Mouse (Mus musculus): ENCODE results near the gene Gm20388. TPM values are rescaled to one million over a fixed set of nuclear protein-coding genes. Genes with fewer than 3 reads are reported as not detected.

Gene Gm20388
- polyA plus RNA-seq, 1 experiment from 2014 or later, result 47.1 TPM

- no peak overlapping the region for H3K4me3 ChIP-seq (ENCODE audit: inconsistent target)
- H3K79me2 ChIP-seq (ENCODE audit: inconsistent target), result no peaks in the 10 kb centered on the region
- no peaks in the 10 kb centered on the region for H3K36me3 ChIP-seq (ENCODE audit: inconsistent target)
- 14% methylated on average over 13 of the region's 14 CpGs for WGBS (ENCODE audit: missing documents)
- H3K27ac ChIP-seq, result no peak overlapping the region
Measured at GRCm38 (mm10) chr8:120847735-120848134, 937.1 kb downstream of the Gm20388 start.

DNA sequence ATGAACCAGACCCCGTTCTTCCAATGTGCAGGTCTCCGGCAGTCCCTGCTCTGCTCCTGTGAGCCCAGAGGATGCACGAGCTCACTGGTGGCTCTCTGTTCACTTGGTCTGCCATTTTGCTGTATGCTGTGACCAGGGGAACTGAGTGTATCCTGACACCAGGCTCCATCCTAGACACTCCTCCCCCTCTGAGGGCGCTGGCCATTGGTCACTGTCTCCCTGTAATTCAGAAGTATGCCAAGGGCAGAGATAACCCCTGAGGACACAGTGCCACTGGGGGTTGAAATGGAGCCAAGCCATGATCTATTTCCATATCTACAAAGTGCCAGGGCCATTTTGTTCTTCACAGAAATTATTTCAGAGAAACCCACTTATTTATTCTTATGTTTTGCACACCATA, 937.8 kb downstream of the Gm20388 start:
- 87% methylated on average over 4 of the region's 4 CpGs for whole genome bisulfite sequencing (ENCODE audit: missing documents)
- Histone ChIP-seq H3K4me3 (ENCODE audit: inconsistent target) (no peak overlapping the region), H3K36me3 (ENCODE audit: inconsistent target) (no peaks in the 10 kb centered on the region), H3K27ac (no peak overlapping the region), H3K79me2 (ENCODE audit: inconsistent target) (no peaks in the 10 kb centered on the region)

DNA sequence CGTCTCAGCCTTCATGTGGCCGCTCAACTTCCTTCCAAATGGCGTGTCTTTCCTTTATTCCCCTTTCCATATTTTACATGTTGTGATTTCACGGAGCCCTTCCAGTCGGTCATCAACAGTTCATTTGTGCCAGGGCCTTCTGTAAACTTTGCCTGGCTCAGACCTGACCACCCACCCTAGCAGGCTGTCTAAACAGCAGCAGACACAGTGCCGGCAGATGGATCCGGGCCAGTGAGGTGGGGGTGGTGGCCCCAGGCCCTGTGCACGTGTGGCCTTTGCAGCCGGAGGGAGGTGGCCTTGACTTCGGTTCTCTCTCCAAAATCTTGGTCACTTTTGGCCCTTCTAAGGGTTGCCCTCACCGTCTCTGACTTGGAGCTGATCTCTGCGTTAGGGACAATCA, 940.8 kb downstream of the Gm20388 start:
- WGBS (ENCODE audit: missing documents), result 89% methylated on average over 12 of the region's 12 CpGs

DNA sequence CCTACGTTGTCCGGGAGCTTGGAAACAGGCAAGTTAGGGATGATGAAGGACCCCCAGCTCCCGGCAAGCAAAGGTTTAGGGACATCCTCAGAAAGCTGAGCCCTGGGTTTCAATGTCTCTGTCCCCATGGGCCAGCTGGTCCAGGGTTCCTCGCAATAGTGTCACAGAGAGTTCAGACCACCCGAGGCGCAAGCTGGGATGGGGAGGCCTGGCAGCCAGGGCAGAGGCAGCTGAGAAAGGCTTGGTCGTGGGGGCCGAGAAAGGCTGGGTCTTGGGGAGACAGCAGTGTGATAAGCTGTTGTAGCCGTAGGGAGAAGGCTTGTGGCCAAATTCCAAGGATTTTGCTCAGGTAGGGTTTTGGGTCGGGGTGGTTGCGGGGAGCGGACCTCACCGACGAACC, 949.2 kb downstream of the Gm20388 start:
- no peak overlapping the region for H3K27ac ChIP-seq
- 95% methylated on average over 14 of the region's 14 CpGs for WGBS (ENCODE audit: missing documents)
- no peaks in the 10 kb centered on the region for H3K36me3 ChIP-seq (ENCODE audit: inconsistent target)
- no peak overlapping the region for H3K4me3 ChIP-seq (ENCODE audit: inconsistent target)
- H3K79me2 ChIP-seq (ENCODE audit: inconsistent target), result no peaks in the 10 kb centered on the region

More for the DNA sequence above, 940.8 kb downstream of the Gm20388 start:
- H3K4me3 ChIP-seq (ENCODE audit: inconsistent target), result no peak overlapping the region
- H3K27ac ChIP-seq, result no peak overlapping the region
- no peaks in the 10 kb centered on the region for H3K79me2 ChIP-seq (ENCODE audit: inconsistent target)
- no peaks in the 10 kb centered on the region for H3K36me3 ChIP-seq (ENCODE audit: inconsistent target)

- 79% methylated on average over 24 of the region's 24 CpGs for WGBS (ENCODE audit: missing documents)
- H3K79me2 ChIP-seq (ENCODE audit: inconsistent target), result no peaks in the 10 kb centered on the region
- H3K36me3 ChIP-seq (ENCODE audit: inconsistent target), result no peaks in the 10 kb centered on the region
- no peak overlapping the region for H3K27ac ChIP-seq
- no peak overlapping the region for H3K4me3 ChIP-seq (ENCODE audit: inconsistent target)
Measured at GRCm38 (mm10) chr8:120860423-120861126, 949.9 kb downstream of the Gm20388 start.

DNA sequence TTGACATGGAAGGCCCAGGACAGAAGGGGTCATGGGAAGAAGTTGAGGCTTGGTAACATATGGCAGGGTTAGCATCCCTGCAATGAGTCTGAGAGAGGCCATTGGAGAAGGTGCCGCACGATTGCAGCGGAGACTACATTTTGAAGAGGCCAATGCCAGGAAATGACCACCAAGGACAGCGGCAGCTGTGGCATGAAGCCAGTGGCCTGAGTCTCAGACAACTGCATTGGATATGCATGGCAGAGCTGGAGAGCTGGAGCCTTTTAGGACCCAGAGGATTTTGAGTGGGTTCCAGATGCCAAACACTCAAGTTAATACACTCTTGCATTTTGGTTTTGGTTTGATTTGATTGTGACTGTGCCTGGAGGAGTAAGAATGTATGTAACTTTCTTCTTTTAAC, 953.0 kb downstream of the Gm20388 start:
- H3K36me3 ChIP-seq (ENCODE audit: inconsistent target), result no peaks in the 10 kb centered on the region
- H3K27ac ChIP-seq, result no peak overlapping the region
- 90% methylated on average over 4 of the region's 4 CpGs for WGBS (ENCODE audit: missing documents)
- no peak overlapping the region for H3K4me3 ChIP-seq (ENCODE audit: inconsistent target)
- no peaks in the 10 kb centered on the region for H3K79me2 ChIP-seq (ENCODE audit: inconsistent target)

DNA sequence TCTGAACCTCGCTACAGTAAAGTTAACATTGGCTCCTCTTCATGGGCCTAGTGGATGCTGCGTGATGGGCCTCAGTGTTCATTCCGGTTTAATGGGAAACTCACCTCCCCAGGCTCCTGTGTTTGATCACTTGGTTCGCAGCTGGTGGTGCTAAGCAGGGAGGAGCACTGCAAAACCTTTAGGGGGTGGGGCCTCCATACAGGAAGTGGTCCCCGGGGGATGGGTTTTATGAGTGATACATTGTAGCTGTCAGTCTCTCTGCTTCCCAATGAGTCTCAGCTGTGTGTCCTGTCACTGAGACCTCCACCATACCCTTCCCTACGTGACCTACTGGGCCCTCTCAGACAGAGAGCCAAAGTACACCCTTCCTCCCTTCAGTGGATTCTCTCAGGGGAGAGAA, 956.7 kb downstream of the Gm20388 start:
- H3K4me3 ChIP-seq (ENCODE audit: inconsistent target), result no peak overlapping the region
- H3K27ac ChIP-seq, result no peak overlapping the region
- 60% methylated on average over 6 of the region's 6 CpGs for WGBS (ENCODE audit: missing documents)
- no peaks in the 10 kb centered on the region for H3K36me3 ChIP-seq (ENCODE audit: inconsistent target)
- H3K79me2 ChIP-seq (ENCODE audit: inconsistent target), result no peaks in the 10 kb centered on the region

DNA sequence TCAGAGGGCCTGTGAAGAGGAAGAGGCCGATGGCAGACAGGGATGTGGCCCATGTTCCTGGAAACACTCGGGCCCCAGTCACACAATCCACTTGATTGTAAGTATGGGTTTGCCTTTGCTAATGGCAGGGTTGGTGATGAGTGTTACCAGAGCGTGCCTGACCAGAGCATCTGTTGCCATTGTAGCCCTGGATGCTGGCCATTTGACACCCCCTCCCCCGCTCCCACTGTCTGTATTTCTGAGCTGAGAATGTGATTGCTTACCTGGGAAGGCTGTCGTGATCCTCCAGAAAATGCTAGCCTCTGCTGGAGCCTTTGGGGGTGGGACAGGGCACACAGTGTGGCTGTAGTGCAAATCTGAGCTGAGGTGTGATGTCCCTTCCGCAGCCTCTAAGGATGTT, 962.0 kb downstream of the Gm20388 start:
- 90% methylated on average over 6 of the region's 6 CpGs for WGBS (ENCODE audit: missing documents)
- H3K79me2 ChIP-seq (ENCODE audit: inconsistent target), result no peaks in the 10 kb centered on the region
- H3K27ac ChIP-seq, result no peak overlapping the region
- no peaks in the 10 kb centered on the region for H3K36me3 ChIP-seq (ENCODE audit: inconsistent target)
- H3K4me3 ChIP-seq (ENCODE audit: inconsistent target), result no peak overlapping the region

- H3K36me3 ChIP-seq (ENCODE audit: inconsistent target), result no peaks in the 10 kb centered on the region
- WGBS (ENCODE audit: missing documents), result 82% methylated on average over 24 of the region's 24 CpGs
- H3K27ac ChIP-seq, result no peak overlapping the region
- no peak overlapping the region for H3K4me3 ChIP-seq (ENCODE audit: inconsistent target)
- no peaks in the 10 kb centered on the region for H3K79me2 ChIP-seq (ENCODE audit: inconsistent target)
Measured at GRCm38 (mm10) chr8:120876010-120876918, 965.6 kb downstream of the Gm20388 start.

GRCm38 (mm10) chr8:120877005-120877404, 966.4 kb downstream of the Gm20388 start:
- H3K36me3 ChIP-seq (ENCODE audit: inconsistent target), result no peaks in the 10 kb centered on the region
- WGBS (ENCODE audit: missing documents), result 58% methylated on average over 7 of the region's 7 CpGs
- H3K79me2 ChIP-seq (ENCODE audit: inconsistent target), result no peaks in the 10 kb centered on the region
- H3K27ac ChIP-seq, result no peak overlapping the region
- H3K4me3 ChIP-seq (ENCODE audit: inconsistent target), result no peak overlapping the region

- Histone ChIP-seq H3K36me3 (ENCODE audit: inconsistent target) (no peaks in the 10 kb centered on the region), H3K79me2 (ENCODE audit: inconsistent target) (no peaks in the 10 kb centered on the region), H3K4me3 (ENCODE audit: inconsistent target) (no peak overlapping the region), H3K27ac (no peak overlapping the region)
- 68% methylated on average over 6 of the region's 6 CpGs for WGBS (ENCODE audit: missing documents)
Measured at GRCm38 (mm10) chr8:120879928-120880327, 969.3 kb downstream of the Gm20388 start.

DNA sequence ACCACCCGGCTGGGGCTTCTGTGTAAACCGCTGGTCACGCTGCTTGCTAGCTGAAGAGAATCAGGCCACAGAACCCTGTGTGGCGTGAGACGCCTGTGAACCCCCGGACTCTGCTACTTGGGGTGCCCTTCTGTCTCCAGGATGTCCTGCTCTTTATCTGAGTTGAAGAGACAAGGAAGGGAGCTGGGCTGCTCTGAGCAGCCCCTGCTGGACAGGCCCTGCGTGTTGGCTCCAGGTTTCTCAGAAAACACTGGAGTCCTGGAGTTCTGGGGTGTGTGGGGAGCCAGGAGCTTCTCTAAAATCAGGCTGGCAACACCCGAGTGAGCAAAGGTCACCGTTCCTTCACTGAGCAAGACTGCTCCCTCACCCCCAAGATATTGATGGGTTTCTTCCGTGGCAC, 971.0 kb downstream of the Gm20388 start:
- no peak overlapping the region for H3K27ac ChIP-seq
- H3K36me3 ChIP-seq (ENCODE audit: inconsistent target), result no peaks in the 10 kb centered on the region
- 82% methylated on average over 10 of the region's 10 CpGs for WGBS (ENCODE audit: missing documents)
- no peaks in the 10 kb centered on the region for H3K79me2 ChIP-seq (ENCODE audit: inconsistent target)
- H3K4me3 ChIP-seq (ENCODE audit: inconsistent target), result no peak overlapping the region

- H3K27ac ChIP-seq, result no peak overlapping the region
- WGBS (ENCODE audit: missing documents), result 29% methylated on average over 12 of the region's 13 CpGs
- no peaks in the 10 kb centered on the region for H3K36me3 ChIP-seq (ENCODE audit: inconsistent target)
Measured at GRCm38 (mm10) chr8:120882657-120883056, 972.0 kb downstream of the Gm20388 start.

GRCm38 (mm10) chr8:120883369-120883768, 972.7 kb downstream of the Gm20388 start:
- H3K79me2 ChIP-seq (ENCODE audit: inconsistent target), result no peaks in the 10 kb centered on the region
- H3K4me3 ChIP-seq (ENCODE audit: inconsistent target), result no peak overlapping the region
- no peaks in the 10 kb centered on the region for H3K36me3 ChIP-seq (ENCODE audit: inconsistent target)
- no peak overlapping the region for H3K27ac ChIP-seq
- 4% methylated on average over 25 of the region's 25 CpGs for WGBS (ENCODE audit: missing documents)

More at GRCm38 (mm10) chr8:120882657-120883056, 972.0 kb downstream of the Gm20388 start:
- no peak overlapping the region for H3K4me3 ChIP-seq (ENCODE audit: inconsistent target)
- no peaks in the 10 kb centered on the region for H3K79me2 ChIP-seq (ENCODE audit: inconsistent target)

DNA sequence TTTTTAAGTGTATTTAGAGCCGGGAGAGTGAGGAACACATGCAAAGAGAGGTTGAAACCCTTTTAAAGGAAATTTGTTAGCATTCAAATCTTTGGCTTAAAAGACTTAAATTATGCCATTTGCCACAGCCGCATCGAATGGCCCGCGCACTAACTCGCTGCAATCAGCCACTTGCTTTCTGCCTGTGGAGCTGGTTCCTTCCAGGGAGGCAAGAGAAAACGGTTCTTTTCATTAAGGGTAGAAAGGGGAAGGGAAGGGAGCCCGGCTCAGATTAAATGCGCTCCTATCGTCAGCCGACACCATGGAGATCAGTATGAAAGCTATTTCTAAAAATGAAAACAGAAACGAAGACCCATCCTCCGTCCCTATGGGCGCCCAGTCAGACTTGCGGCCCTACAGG, 973.2 kb downstream of the Gm20388 start:
- no peaks in the 10 kb centered on the region for H3K36me3 ChIP-seq (ENCODE audit: inconsistent target)
- H3K27ac ChIP-seq, result no peak overlapping the region
- WGBS (ENCODE audit: missing documents), result 12% methylated on average over 15 of the region's 15 CpGs
- H3K79me2 ChIP-seq (ENCODE audit: inconsistent target), result no peaks in the 10 kb centered on the region
- H3K4me3 ChIP-seq (ENCODE audit: inconsistent target), result no peak overlapping the region

Measured in macrophage (primary cell).